Mouse (Mus musculus) forebrain, embryonic 11.5 days (tissue): ENCODE data around the gene E130114P18Rik. TPM values are rescaled to one million over a fixed set of nuclear protein-coding genes. Genes with fewer than 3 reads are reported as not detected.
A peak's percentile ranks its signal among the peaks of the same experiment; 100 is the strongest.

Experiments
- ATAC-seq: fragments of 200-750 bp; cut with Nextera tagmentation; replicated peaks from 2 replicates; pipeline ENCODE4 v1.8.0; 2017; ENCODE audit warnings: moderate TSS enrichment; ENCODE audit not compliant: low FRiP score
- DNase-seq: peaks from one replicate; pipeline ENCODE4 v3.0.0-alpha.2; 2017; ENCODE audit warnings: low spot score
- H3K27ac ChIP-seq: fragments of 300-500 bp; sonication (generic); 2 replicates; pipeline ENCODE4 v1.5.1; 2014; ENCODE audit warnings: low read depth, low read length
- H3K27me3 ChIP-seq: fragments of 300-500 bp; sonication (generic); 2 replicates; pipeline ENCODE4 v1.6.1; 2014; ENCODE audit warnings: mild to moderate bottlenecking, low read length, mixed read lengths; ENCODE audit not compliant: control insufficient read depth, insufficient read depth
- H3K36me3 ChIP-seq: fragments of 300-500 bp; sonication (generic); 2 replicates; pipeline ENCODE4 v1.6.1; 2014; ENCODE audit warnings: mild to moderate bottlenecking, low read length, moderate library complexity, mixed read lengths; ENCODE audit not compliant: control insufficient read depth, insufficient read depth
- H3K4me1 ChIP-seq: fragments of 300-500 bp; sonication (generic); replicated peaks from 2 replicates; pipeline ENCODE4 v1.6.1; 2014; ENCODE audit warnings: low read length, mixed read lengths; ENCODE audit not compliant: control insufficient read depth, insufficient read depth
- H3K4me2 ChIP-seq: fragments of 300-500 bp; sonication (generic); 2 replicates; pipeline ENCODE4 v1.6.1; 2014; ENCODE audit warnings: low read depth, mild to moderate bottlenecking, low read length, moderate library complexity, mixed read lengths; ENCODE audit not compliant: severe bottlenecking
- H3K4me3 ChIP-seq: fragments of 300-500 bp; sonication (generic); 2 replicates; pipeline ENCODE4 v1.5.1; 2014; ENCODE audit warnings: low read depth, low read length
- H3K9ac ChIP-seq: fragments of 300-500 bp; sonication (generic); 2 replicates; pipeline ENCODE4 v1.6.1; 2014; ENCODE audit warnings: low read length
- H3K9me3 ChIP-seq: fragments of 300-500 bp; sonication (generic); 2 replicates; pipeline ENCODE4 v1.6.1; 2016; ENCODE audit warnings: low read length, mixed read lengths; ENCODE audit not compliant: control insufficient read depth
- WGBS: fragments of 180-500 bp; shearing (Covaris S2); extraction: QIAGEN DNeasy Blood & Tissue Kit; methylation state at CpG from one replicate; pipeline ENCODE4 v1.1.7; 2014; 5-methylcytosine and 5-hydroxymethylcytosine counted together
- polyA plus RNA-seq: library from polyadenylated mRNA; unstranded; fragments of >200 nt; fragmentation: Nextera tagmentation; extraction: Ambion mirVana; gene quantifications from 2 replicates; pipeline ENCODE4 v1.2.1, GENCODE M21; 2014

E130114P18Rik gene
- polyA plus RNA-seq, 1 experiment from 2014 or later: 45.7 TPM

DNA sequence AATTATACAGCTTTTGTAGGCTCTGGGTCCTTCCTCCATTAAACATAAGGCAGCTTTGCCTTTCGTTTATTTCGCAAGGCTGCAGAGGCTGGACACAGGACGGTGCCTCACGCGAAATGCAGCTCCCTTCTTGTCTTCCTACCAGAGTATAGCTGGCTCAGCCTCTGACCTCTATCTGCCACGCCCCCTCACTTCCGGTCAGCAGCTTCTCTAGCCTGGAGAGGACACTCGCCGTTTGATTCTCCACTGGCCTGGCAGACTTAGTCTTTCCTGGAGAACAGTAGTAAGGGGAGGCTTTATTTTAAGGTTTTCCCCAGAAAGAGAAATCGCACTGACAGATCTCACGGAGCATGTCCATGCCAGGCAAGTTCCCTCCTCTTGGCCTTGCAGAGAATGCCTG is 115.0 kb downstream of the E130114P18Rik start:
- Histone ChIP-seq H3K4me1 (no peaks in the 10 kb centered on the region), H3K4me2 (no peak overlapping the region), H3K9ac (no peak overlapping the region), H3K36me3 (no peaks in the 10 kb centered on the region), H3K27me3 (no peaks in the 10 kb centered on the region), H3K9me3 (no peaks in the 10 kb centered on the region), H3K4me3 (no peak overlapping the region), H3K27ac (no peak overlapping the region)
- WGBS: 74% methylated on average over 11 of the region's 11 CpGs
- ATAC-seq: no peak
- no peak for DNase-seq

DNA sequence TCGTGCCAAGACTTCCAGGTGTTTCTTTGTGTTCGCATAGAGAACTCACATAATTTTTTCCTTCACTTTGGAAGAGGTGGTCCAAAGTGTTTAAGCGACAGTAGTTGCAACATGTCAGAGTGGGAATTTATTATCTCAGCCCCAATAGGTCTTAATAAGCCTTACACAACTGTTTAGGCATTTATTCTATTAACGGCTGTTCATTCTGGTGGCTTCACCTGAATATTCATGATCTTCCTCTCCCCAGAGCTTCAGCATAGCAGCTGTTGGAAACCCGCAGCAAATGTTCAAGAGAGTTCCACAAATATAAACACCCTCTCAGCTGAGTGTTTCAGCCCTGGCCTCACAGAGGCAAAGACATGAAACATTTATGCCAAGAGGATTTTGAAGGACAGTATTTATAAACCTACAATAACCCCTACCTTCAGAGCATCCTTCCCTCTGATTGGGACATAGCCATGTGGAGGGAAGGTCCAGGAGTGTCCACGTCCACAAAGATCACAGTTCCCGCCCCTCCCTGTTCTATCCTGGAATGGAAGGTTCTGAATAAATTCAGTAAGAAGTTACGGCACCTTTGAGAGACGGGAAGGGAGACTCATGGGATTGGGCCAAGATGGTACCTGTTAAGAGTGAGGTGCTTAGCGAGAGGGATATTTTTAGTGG is 116.1 kb downstream of the E130114P18Rik start:
- Histone ChIP-seq H3K9ac (no peak overlapping the region), H3K4me3 (no peak overlapping the region), H3K27ac (no peak overlapping the region), H3K9me3 (no peaks in the 10 kb centered on the region), H3K27me3 (no peaks in the 10 kb centered on the region), H3K4me2 (no peak overlapping the region), H3K4me1 (no peaks in the 10 kb centered on the region), H3K36me3 (no peaks in the 10 kb centered on the region)
- ATAC-seq (no peak), DNase-seq (no peak)
- WGBS: 88% methylated on average over 10 of the region's 10 CpGs

DNA sequence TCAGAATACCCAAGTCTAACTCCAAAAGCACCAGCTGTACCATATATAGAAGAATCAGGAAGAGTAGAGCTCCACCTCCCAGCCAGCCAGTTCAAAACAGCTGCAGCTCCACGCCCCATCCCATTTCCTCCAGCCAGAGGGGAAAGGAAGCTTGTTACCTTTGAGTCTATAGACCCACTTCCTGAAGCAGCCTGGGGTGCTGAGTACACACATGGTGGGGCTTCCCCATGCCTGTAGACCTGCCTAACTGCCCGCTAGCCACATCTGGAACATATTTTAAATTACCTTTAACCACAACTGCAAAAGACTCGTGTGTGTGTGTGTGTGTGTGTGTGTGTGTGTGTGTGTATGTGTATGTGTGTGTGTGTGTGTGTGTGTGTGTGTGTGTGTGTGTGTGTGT is 120.3 kb downstream of the E130114P18Rik start:
- DNase-seq (no peak), ATAC-seq (no peak)
- H3K9ac ChIP-seq: no peak overlapping the region
- H3K9me3 ChIP-seq: no peaks in the 10 kb centered on the region
- no peaks in the 10 kb centered on the region for H3K36me3 ChIP-seq
- no peak overlapping the region for H3K27ac ChIP-seq
- no peaks in the 10 kb centered on the region for H3K4me1 ChIP-seq
- no peaks in the 10 kb centered on the region for H3K27me3 ChIP-seq
- H3K4me2 ChIP-seq: no peak overlapping the region
- no peak overlapping the region for H3K4me3 ChIP-seq
- WGBS: 79% methylated on average over 3 of the region's 3 CpGs

DNA sequence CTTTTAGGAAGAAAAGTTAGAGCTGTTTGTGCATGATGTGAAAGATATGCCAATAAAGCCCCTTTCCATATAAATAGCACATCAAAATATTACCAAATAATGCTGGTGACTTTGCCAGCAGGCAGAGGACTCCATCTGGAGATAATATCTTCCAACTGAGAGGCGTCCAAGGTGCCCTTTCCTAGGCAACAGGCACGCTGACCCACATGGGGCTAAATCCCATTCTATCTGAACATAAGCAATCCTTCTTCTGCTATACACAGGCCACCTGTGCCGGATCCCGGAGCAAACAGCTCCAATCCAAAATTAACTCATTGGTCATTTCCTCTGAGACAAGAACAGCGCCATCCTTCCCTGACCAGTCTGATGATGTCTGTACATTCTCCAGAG is 128.3 kb downstream of the E130114P18Rik start:
- H3K27ac ChIP-seq: peak overlapping the region; percentile 84
- no peaks in the 10 kb centered on the region for H3K36me3 ChIP-seq
- H3K9ac ChIP-seq: peak overlapping the region; percentile 14; the same call in 1 of the 2 replicates
- peaks cover 9% of the 10 kb centered on the region for H3K4me1 ChIP-seq
- WGBS: 74% methylated on average over 5 of the region's 5 CpGs
- ATAC-seq (peak; percentile 40; the same call in 1 of the 2 replicates), DNase-seq (no peak)
- 0 out of 2 replicates have a peak overlapping the region, but pooled peaks have one; percentile 18 for H3K4me2 ChIP-seq
- no peak overlapping the region for H3K4me3 ChIP-seq
- H3K27me3 ChIP-seq: no peaks in the 10 kb centered on the region
- H3K9me3 ChIP-seq: no peaks in the 10 kb centered on the region

DNA sequence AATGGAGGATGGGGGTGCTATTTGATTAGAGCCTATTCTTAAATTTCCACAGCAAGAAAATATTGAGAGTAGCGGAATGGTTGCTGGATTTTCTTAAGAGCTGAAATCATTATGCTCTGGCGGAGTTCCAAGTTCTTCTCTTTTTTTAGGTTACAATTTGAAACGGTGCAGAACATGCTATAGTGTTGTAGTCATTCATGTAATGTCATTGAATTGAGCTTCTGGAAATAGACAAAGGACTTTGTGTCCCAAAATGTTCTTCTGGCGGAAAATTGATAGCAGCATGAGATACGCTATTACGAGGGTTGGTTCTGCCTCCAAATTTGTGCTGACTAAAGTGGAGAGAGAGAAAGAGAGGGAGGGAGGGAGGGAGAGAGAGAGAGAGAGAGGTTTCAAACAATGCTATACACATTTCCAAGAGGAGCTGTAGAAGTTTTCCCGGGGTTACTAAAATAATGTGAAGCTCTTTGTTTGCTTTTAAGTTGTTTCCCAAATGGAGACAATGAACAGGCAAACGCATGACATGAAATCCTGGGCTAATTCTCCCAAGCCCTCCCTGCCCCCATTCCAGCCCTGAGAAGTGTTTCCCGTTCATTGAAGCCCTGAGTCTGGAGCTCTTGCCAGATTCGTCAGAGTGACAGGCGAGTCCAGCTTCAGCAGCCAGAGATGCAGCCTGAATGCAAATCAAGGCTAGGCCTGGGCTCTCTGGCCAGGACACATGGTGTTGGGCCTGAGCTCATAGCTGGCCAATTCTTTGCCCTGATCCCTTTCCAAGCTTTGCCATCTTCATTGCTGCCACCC is 128.9 kb downstream of the E130114P18Rik start:
- peak; percentile 95 for ATAC-seq
- Histone ChIP-seq H3K27me3 (no peaks in the 10 kb centered on the region), H3K4me1 (peaks cover 9% of the 10 kb centered on the region), H3K4me3 (no peak overlapping the region), H3K9me3 (no peaks in the 10 kb centered on the region), H3K36me3 (no peaks in the 10 kb centered on the region), H3K9ac (peak overlapping the region; percentile 14; the same call in 1 of the 2 replicates), H3K4me2 (peak overlapping the region; percentile 18; the same call in 1 of the 2 replicates), H3K27ac (peak overlapping the region; percentile 84)
- 21% methylated on average over 11 of the region's 11 CpGs for WGBS
- peak; percentile 82 for DNase-seq

DNA sequence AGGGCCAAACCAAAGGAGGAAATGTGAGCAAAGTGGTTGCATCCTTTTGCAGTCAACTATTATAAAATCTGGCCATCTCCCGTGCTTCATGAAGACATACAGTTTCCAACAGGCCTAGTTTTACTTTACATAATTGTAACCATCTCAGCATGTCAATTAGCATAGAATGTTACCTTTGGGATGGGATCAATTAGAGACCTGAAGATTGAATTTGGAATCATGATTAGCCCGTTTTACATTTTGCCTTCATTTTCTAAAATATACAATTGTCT is 129.5 kb downstream of the E130114P18Rik start:
- H3K9me3 ChIP-seq: no peaks in the 10 kb centered on the region
- peaks cover 9% of the 10 kb centered on the region for H3K4me1 ChIP-seq
- H3K4me3 ChIP-seq: no peak overlapping the region
- no peaks in the 10 kb centered on the region for H3K27me3 ChIP-seq
- no peak overlapping the region for H3K4me2 ChIP-seq
- H3K27ac ChIP-seq: peak overlapping the region; percentile 84; the same call in 1 of the 2 replicates
- H3K36me3 ChIP-seq: no peaks in the 10 kb centered on the region
- WGBS: 71% methylated on average over 2 of the region's 2 CpGs
- no peak overlapping the region for H3K9ac ChIP-seq
- no peak for DNase-seq
- ATAC-seq: no peak

DNA sequence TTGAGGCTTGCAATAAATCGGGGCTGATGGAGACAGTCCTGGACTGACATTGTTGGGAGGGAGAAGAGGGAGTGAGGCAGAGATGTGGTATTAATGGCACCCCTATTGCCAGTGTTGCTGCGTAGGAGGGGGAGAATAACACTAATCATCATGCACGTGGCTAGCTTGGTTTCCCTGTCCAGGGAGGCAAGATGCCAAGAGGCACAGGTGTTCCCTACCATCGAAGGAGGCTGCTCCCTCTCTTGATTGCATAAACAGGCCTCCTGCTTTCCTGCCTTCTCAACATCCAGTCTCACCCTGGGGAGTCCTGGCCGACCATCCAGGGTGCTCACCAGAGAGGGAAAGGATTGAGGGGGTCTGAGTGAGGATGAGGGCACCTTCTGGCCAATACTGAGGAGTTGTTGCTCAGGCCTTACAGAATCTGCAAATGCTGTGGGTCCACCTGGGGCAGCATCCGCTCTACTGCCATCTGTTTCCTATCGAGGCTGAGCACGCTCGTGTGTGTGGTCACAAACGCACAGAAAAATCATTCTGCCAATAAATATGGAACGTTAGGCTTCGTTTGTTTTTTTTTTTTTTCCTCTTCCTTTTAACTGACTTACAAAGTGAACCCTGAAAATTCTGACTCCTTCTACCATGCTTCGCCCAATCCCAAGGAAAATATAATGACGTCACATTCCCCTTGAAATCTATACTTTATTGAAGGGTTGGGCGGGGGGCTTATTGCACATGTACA is 130.0 kb downstream of the E130114P18Rik start:
- Histone ChIP-seq H3K36me3 (no peaks in the 10 kb centered on the region), H3K27me3 (no peaks in the 10 kb centered on the region), H3K4me1 (peaks cover 9% of the 10 kb centered on the region), H3K4me2 (no peak overlapping the region), H3K9me3 (no peaks in the 10 kb centered on the region), H3K4me3 (no peak overlapping the region), H3K9ac (no peak overlapping the region), H3K27ac (peak overlapping the region; percentile 84)
- no peak for DNase-seq
- no peak for ATAC-seq
- 79% methylated on average over 15 of the region's 15 CpGs for WGBS

DNA sequence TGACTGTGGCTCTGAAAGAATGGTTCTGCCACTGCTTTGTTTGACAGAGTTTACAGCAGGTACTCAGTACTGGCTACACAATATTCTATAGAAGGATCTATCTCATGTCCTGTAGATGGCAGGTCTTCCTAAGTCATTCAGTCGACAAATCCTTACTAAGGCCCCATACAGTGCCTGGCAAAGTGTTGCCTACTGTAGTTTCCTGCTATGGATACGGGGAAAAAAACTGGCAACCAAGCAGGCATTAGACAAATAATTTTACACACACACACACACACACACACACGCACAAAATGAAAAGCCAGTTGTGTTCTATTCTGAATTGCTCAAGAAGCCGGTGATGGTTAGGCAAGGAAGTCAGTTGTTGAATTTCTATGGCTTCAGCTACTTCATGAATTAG is 130.6 kb downstream of the E130114P18Rik start:
- Histone ChIP-seq H3K9ac (no peak overlapping the region), H3K4me3 (no peak overlapping the region), H3K4me1 (peaks cover 9% of the 10 kb centered on the region), H3K4me2 (no peak overlapping the region), H3K27ac (no peak overlapping the region), H3K27me3 (no peaks in the 10 kb centered on the region), H3K9me3 (no peaks in the 10 kb centered on the region), H3K36me3 (no peaks in the 10 kb centered on the region)
- ATAC-seq: no peak
- DNase-seq: no peak
- WGBS: 95% methylated on average over 4 of the region's 4 CpGs
